Mouse (Mus musculus) MN1 (cell line): Measurements from ENCODE around the gene Foxn3.

Source experiments
- DNase-seq: peaks from one replicate; pipeline ENCODE4 v3.0.0-alpha.2; 2016; ENCODE audit warnings: low spot score

The Foxn3 gene

GRCm38 (mm10) chr12:99526571-99527140 lies 36.7 kb downstream of the Foxn3 start:
- no peak for DNase-seq

GRCm38 (mm10) chr12:99522882-99523281 lies 40.5 kb downstream of the Foxn3 start:
- DNase-seq = no peak

GRCm38 (mm10) chr12:99519862-99520261 lies 43.5 kb downstream of the Foxn3 start:
- DNase-seq = no peak

- no peak for DNase-seq
Observed at GRCm38 (mm10) chr12:99519191-99519614, 44.2 kb downstream of the Foxn3 start.

- no peak for DNase-seq
Observed at GRCm38 (mm10) chr12:99518640-99519039, 44.7 kb downstream of the Foxn3 start.

GRCm38 (mm10) chr12:99518126-99518525 lies 45.3 kb downstream of the Foxn3 start:
- no peak for DNase-seq

GRCm38 (mm10) chr12:99517296-99517695 lies 46.1 kb downstream of the Foxn3 start:
- no peak for DNase-seq

- no peak for DNase-seq
Observed at GRCm38 (mm10) chr12:99515481-99515880, 47.9 kb downstream of the Foxn3 start.

- DNase-seq = no peak
Observed at GRCm38 (mm10) chr12:99511644-99512043, 51.7 kb downstream of the Foxn3 start.

- no peak for DNase-seq
Observed at GRCm38 (mm10) chr12:99510759-99511158, 52.6 kb downstream of the Foxn3 start.

GRCm38 (mm10) chr12:99502225-99502624 lies 61.2 kb downstream of the Foxn3 start:
- no peak for DNase-seq

GRCm38 (mm10) chr12:99498978-99499694 lies 64.2 kb downstream of the Foxn3 start:
- DNase-seq = no peak

- no peak for DNase-seq
Observed at GRCm38 (mm10) chr12:99498189-99498977, 65.0 kb downstream of the Foxn3 start.

GRCm38 (mm10) chr12:99496945-99497344 lies 66.4 kb downstream of the Foxn3 start:
- DNase-seq = no peak

GRCm38 (mm10) chr12:99490216-99490615 lies 73.2 kb downstream of the Foxn3 start:
- DNase-seq = no peak

GRCm38 (mm10) chr12:99489001-99489592 lies 74.3 kb downstream of the Foxn3 start:
- DNase-seq = no peak

GRCm38 (mm10) chr12:99480372-99480771 lies 83.0 kb downstream of the Foxn3 start:
- no peak for DNase-seq

GRCm38 (mm10) chr12:99474176-99474575 lies 89.2 kb downstream of the Foxn3 start:
- DNase-seq = no peak

GRCm38 (mm10) chr12:99473406-99474133 lies 89.8 kb downstream of the Foxn3 start:
- no peak for DNase-seq

GRCm38 (mm10) chr12:99471431-99471830 lies 92.0 kb downstream of the Foxn3 start:
- DNase-seq = no peak

- no peak for DNase-seq
Observed at GRCm38 (mm10) chr12:99467884-99468311, 95.5 kb downstream of the Foxn3 start.
